Mouse (Mus musculus): ENCODE results near the gene Tpd52l1.

Tpd52l1 gene

DNA sequence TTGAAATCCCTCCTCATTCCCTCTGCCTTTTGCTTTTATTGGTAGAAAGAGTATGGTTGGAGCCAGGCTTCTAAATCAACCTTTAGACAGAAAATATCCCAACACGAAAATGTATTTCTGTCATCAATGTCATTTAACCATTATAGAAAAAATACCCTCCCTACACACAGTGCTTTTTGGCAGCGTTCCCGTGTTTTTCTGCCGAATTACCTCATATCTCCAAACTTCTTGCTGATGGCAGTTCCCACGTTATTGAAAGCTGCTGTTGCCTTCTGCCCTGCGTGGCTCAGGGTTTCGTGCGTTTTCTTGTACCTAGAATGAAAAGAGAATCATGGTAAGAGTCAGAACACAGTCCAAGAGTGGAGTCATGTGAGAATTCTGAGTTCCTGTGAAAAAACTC, 99.4 kb downstream of the Tpd52l1 start:
- no peak for DNase-seq (ENCODE audit: low read depth, low spot score)

GRCm38 (mm10) chr10:31336432-31336831, 109.3 kb downstream of the Tpd52l1 start:
- DNase-seq (ENCODE audit: low read depth, low spot score): no peak

DNA sequence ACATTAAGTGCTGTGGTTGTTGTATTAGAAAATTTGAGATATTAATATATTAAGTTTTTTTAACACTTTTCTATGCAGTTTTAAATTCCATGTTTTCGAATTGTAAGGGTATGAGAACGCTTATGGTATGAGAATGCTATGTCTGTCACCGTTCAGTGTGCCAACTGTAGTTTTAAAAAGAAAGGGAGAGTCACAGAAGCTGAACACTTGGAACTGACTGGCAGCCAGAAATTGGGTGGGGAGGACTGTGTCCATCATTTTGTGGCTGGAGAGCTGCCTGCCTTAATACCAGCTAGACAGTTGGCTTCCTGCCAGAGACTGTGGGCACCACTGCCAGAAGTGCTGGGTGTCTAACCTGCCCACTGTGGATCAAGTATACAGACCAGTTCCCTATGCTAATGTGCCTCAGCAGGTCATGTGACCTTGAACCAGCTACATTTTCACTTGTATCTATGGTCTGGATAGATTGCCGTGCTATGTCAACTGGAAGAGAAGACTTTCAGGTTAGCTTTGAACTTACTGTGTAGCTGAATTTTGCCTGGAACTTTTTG, 114.5 kb downstream of the Tpd52l1 start:
- DNase-seq (ENCODE audit: low read depth, low spot score): no peak

DNA sequence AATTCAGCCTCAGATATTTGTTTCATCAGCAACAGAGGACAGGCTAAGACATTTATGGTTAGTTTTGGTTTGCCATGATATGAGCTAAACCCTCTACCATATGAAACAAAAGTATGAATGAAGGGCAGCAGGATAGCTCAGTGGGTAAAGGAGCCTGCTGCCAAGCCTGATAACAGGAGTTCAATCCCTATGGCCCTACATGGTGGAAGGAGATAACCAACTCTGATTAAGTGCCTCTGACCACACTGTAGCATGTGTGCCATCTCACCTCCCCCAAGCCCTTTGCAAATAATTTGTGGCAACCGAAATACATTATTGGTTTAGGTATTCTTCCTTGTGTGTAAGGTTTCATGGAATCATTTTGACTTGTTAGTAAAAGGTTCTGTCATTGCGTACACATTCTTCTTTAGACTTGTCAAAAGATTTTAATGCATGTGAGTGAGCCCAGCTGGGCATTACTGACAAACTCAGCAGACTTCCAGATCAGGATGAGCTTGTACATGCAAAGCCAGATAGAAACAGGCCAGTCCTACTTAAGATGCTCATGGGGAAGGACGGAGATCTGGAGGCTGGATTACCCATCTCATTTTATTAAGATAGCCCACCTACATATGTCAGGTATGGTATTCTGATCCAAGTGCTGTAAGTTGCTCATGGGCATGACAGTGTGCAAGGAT, 115.3 kb downstream of the Tpd52l1 start:
- no peak for DNase-seq (ENCODE audit: low read depth, low spot score)

- DNase-seq (ENCODE audit: low read depth, low spot score): no peak
Measured at GRCm38 (mm10) chr10:31329436-31329835, 116.3 kb downstream of the Tpd52l1 start.

DNA sequence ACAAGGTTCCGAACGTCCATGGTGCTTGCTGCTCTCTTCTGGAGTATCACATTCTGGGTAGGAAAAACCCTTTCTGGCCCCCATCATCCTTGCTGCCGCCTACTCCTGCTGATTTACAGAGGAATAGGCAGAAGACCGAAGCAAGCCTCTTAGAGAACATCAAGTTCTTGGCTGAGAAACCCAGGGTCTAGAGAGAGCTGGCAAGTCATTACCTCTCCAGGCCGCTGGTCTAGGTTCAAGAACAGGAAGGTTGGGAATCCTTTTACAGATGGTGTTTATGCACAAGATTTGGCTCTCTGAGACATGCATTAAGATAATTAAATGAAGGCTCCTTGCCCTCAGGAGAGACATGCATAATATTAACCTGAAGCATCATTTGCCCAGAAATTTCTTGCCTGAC, 127.3 kb downstream of the Tpd52l1 start:
- no peak for DNase-seq (ENCODE audit: low read depth, low spot score)

DNA sequence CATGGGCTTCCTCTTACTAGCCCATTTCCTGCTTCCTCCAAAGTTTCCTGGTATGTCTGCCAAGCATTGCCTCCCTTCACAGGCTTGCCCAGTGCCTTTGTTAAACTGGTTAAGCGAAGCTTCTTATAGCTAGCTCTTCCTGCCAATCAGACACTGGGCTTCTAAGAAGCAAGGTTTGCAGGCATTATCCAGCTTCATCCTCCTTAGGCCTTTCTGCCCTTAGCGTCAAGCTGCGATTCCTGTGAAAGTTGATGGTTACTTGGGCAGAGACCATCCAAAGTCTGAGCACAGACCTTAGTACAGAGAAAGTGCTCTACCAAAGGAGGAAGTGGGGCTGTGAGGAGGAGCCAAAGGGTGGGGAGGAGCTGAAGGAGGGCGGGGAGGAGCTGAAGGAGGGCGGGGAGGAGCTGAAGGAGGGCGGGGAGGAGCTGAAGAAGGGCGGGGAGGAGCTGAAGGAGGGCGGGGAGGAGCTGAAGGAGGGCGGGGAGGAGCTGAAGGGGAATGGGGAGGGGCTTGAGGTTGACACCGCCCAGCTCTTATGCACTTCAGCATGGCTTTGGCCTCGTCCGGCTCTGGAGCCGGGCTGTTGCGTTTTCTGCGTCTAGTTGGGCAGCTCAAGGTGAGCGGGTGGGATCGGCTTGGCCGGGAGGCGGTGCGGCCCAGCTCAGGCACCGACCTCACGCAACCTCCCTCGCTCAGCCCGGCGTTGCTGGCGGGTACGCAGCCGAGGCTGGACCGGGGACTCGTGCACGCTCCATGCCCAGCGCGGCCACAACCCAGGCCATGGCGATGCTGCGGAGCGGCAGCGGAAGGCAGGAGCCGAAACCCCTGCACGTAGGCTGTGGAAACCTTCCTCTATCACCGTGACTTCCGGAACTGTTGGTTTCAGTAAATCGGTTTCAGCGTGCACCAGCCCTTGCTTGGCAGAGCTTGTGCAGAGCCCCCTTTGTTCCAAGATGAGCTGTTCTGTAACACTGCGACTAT, 132.6 kb downstream of the Tpd52l1 start, which contains the start of gene Hddc2:
Gene Hddc2, plus strand, starts transcription at position 519 of the 984 bp plus-strand sequence.
- peak; percentile 91 for DNase-seq (ENCODE audit: low read depth, low spot score)

DNA sequence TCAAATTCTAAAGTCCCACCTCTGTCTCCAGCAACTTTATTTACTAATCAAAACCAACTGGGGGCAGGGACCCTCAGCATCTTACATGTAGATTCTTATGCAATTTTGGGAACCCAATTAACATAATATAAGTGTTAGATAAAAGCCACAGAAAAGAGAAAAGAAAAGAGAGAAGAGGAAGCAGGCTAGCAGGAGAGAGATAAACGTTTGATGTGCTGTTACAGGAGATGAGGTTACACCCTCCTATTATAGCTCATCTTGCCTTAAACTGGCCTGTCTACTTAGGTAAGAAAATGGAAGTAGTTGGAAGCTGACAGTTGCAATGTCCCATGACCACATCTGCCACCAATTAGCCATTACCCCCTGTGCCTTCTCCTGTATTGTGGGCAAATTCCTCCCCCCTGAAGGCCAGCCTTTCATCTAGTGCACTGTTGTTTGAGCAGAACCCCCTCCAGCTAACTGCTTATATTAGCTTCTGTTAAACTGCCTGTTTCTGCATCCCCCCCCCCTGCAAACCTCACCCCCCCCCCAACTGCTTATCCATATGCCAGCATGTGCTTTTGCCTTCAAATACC, 138.6 kb downstream of the Tpd52l1 start:
- DNase-seq (ENCODE audit: low read depth, low spot score): peak; percentile 36

- DNase-seq (ENCODE audit: low read depth, low spot score): no peak
Measured at GRCm38 (mm10) chr10:31303446-31303845, 142.3 kb downstream of the Tpd52l1 start.

- DNase-seq (ENCODE audit: low read depth, low spot score): no peak
Measured at GRCm38 (mm10) chr10:31300292-31300691, 145.5 kb downstream of the Tpd52l1 start.

DNA sequence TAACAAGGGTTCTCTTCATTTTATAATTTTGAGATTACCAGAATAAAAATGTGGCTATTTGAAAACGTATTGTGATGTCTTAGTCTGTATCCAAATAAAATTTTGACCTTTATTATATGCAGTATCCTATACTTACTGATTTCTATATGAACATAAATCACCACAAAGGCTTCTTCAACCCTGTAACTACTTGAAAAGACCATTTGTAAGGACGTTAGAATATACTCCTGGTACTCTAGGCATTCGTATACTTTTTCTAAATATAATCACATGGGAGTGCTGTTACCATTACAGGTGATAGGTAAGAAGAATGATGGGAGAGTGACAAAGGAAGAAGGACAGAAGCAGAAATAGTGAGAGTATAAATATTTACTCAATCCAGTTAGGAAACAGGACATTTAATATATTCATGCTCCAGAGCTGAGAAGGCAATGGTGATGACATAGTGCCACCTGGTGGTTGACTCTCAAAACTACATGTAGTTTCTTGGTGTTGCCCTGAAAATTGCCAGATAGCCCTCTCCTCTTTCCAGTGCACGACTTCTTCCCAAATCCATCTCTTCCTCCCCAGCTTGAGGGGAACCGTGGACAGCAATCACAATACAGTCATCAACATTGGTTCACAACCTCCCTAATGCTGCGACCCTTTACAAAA, 146.7 kb downstream of the Tpd52l1 start:
- peak; percentile 77 for DNase-seq (ENCODE audit: low read depth, low spot score)

GRCm38 (mm10) chr10:31298263-31298662, 147.5 kb downstream of the Tpd52l1 start:
- DNase-seq (ENCODE audit: low read depth, low spot score): no peak

GRCm38 (mm10) chr10:31297106-31297505, 148.7 kb downstream of the Tpd52l1 start:
- no peak for DNase-seq (ENCODE audit: low read depth, low spot score)

DNA sequence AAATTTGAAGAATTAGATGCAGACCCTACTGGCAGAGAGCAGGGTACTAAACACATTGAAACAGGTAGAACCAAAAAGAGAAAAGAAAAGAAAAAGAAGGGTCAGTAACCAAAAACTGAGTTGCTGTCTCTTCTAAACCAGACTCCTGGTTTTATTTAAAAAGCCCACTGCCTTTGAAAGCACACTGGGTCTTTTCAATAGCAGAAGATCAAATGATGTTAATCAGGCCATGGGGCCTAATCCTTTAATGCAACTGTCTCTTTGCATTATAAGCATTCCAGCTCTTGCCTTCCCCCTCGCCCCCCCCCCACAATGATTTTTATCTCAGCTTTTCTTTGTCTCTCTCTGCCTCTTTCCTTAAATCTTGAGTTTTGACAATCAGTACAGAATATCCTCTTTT, 149.3 kb downstream of the Tpd52l1 start:
- DNase-seq (ENCODE audit: low read depth, low spot score): no peak

DNA sequence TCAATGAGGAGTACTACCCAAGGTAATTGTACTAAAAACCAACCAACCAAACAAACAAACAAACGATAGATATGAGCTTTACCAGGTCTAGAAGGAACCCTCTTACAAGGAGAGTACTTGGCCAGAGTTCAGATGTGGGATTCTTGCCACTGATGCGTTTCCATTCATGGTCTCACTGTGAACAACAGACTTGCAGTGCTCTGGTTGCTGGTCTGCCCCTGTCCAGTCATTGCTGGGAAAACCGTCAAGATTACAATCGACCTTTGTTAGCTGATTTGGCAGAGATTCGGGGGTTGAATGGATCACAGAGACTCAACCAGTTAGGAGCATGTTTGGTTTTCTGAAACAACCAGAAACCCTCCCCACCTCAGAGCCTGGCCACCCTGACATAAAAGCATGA, 150.1 kb downstream of the Tpd52l1 start:
- no peak for DNase-seq (ENCODE audit: low read depth, low spot score)

DNA sequence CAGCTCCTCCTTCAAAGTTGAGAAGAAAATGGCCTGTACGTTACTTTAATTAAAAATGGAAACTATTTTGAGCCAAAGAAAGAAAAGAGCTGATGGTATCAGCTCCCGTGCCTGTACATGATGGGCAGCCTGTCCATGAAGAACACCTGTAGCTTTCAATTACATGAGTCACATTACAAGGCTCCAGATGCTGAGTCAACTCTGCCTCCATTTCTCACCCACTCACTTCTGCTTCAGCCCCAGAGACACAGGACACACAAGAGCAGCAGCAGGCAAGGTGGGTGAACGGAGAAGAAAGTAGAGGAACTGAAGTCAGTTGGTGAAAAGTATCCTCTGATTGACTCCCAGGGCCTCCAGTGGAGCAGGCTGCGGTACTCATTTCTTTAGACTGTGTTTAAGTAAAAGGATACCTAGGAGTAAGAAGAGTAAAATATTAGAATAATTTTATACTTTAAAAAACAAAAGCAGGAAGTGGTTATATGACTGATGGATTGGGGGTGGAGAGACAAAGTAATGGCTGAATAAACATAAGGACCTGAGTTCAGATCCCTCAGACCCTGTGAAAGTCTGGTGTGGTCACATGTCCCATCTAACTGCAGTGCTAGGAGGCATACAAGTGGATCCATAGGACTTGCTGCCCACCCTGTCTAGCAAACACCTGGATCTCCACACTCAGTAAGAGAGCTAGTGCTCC, 156.9 kb downstream of the Tpd52l1 start:
- no peak for DNase-seq (ENCODE audit: low read depth, low spot score)

- DNase-seq (ENCODE audit: low read depth, low spot score): no peak
Measured at GRCm38 (mm10) chr10:31287787-31288186, 158.0 kb downstream of the Tpd52l1 start.
